Mouse (Mus musculus) MEL (cell line): Measurements from ENCODE around the gene Shisa8. TPM values are rescaled to one million over a fixed set of nuclear protein-coding genes. Genes with fewer than 3 reads are reported as not detected.

ENCODE experiments used
- DNase-seq: peaks from one replicate; pipeline ENCODE4 v3.0.0; 2011; ENCODE audit warnings: low read depth, low spot score
- H3K27ac ChIP-seq: 2 replicates; pipeline ENCODE4 v1.5.1; 2012; ENCODE audit warnings: low read depth, mild to moderate bottlenecking, control low read depth, low read length, moderate library complexity; ENCODE audit not compliant: control insufficient read depth
- H3K27me3 ChIP-seq, 2 experiments: fragments of 150-350 bp in 1 of 2; sonication (generic) in 1 of 2; 2 replicates each; pipeline ENCODE4 v1.6.1; 2012; ENCODE audit warnings: low read length in 2 of 2, mild to moderate bottlenecking in 2 of 2, improper control_type of control experiment in 1 of 2, moderate library complexity in 1 of 2; ENCODE audit not compliant: insufficient read depth in 2 of 2, control insufficient read depth in 1 of 2
- H3K36me3 ChIP-seq, 2 experiments: 2 replicates each; pipeline ENCODE4 v1.6.1; 2012 to 2014; ENCODE audit warnings: low read length in 2 of 2, improper control_type of control experiment in 1 of 2, inconsistent platforms in 1 of 2, mild to moderate bottlenecking in 1 of 2; ENCODE audit not compliant: insufficient read depth in 2 of 2, control insufficient read depth in 1 of 2
- H3K4me1 ChIP-seq, 2 experiments: fragments of 150-350 bp in 1 of 2; sonication (generic) in 1 of 2; 2 replicates each; pipeline ENCODE4 v1.6.1; 2012; ENCODE audit warnings: low read length in 2 of 2, improper control_type of control experiment in 1 of 2, mild to moderate bottlenecking in 1 of 2; ENCODE audit not compliant: insufficient read depth in 2 of 2, control insufficient read depth in 1 of 2
- H3K4me3 ChIP-seq, 2 experiments: fragments of 150-350 bp in 1 of 2; sonication (generic) in 1 of 2; 2 replicates each; pipeline ENCODE4 v1.5.1; 2012; ENCODE audit warnings: low read depth in 2 of 2, low read length in 2 of 2, mild to moderate bottlenecking in 2 of 2, moderate library complexity in 2 of 2, control low read depth in 1 of 2, improper control_type of control experiment in 1 of 2; ENCODE audit not compliant: control insufficient read depth in 1 of 2, insufficient read depth in 1 of 2
- H3K79me2 ChIP-seq: 2 replicates; pipeline ENCODE4 v1.6.1; 2012; ENCODE audit warnings: mild to moderate bottlenecking, low read length, moderate library complexity; ENCODE audit not compliant: control insufficient read depth, poor library complexity, insufficient read depth
- H3K9ac ChIP-seq: 2 replicates; pipeline ENCODE4 v1.6.1; 2012; ENCODE audit warnings: low read depth, mild to moderate bottlenecking, control low read depth, low read length, moderate library complexity; ENCODE audit not compliant: control insufficient read depth, poor library complexity, severe bottlenecking
- H3K9me3 ChIP-seq: fragments of 150-350 bp; sonication (generic); replicated peaks from 2 replicates; pipeline ENCODE4 v1.6.1; 2012; ENCODE audit warnings: mild to moderate bottlenecking, low read length, improper control_type of control experiment, moderate library complexity; ENCODE audit not compliant: insufficient read depth
- CHD1 ChIP-seq: IDR thresholded peaks from 2 replicates; pipeline ENCODE4 v1.6.1; 2012; ENCODE audit warnings: low read depth, mild to moderate bottlenecking, inconsistent platforms, low read length, improper control_type of control experiment
- CTCF ChIP-seq, 3 experiments: IDR thresholded peaks in 2 of 3; conservative IDR thresholded peaks in 1 of 3; 2 replicates each; pipeline ENCODE4 v1.5.1; 2011 to 2012; ENCODE audit warnings: low read length in 3 of 3, low read depth in 2 of 3, mild to moderate bottlenecking in 2 of 3, improper control_type of control experiment in 1 of 3, inconsistent platforms in 1 of 3, mixed read lengths in 1 of 3, moderate library complexity in 1 of 3; ENCODE audit not compliant: control insufficient read depth in 1 of 3, insufficient read depth in 1 of 3, poor library complexity in 1 of 3, severe bottlenecking in 1 of 3
- EP300 ChIP-seq, 2 experiments: IDR thresholded peaks; 2 replicates each; pipeline ENCODE4 v1.6.1; 2011; ENCODE audit warnings: improper control_type of control experiment in 2 of 2, low read length in 2 of 2, low read depth in 1 of 2, mild to moderate bottlenecking in 1 of 2
- GABPA ChIP-seq: IDR thresholded peaks from 2 replicates; pipeline ENCODE4 v1.6.1; 2012; ENCODE audit warnings: low read depth, mild to moderate bottlenecking, inconsistent platforms, low read length, improper control_type of control experiment, moderate library complexity
- HCFC1 ChIP-seq: IDR thresholded peaks from 2 replicates; pipeline ENCODE4 v1.6.1; 2012; ENCODE audit warnings: low read depth, mild to moderate bottlenecking, inconsistent platforms, low read length, improper control_type of control experiment, moderate library complexity
- MEF2A ChIP-seq: IDR thresholded peaks from 2 replicates; pipeline ENCODE4 v1.6.1; 2014; ENCODE audit warnings: low read depth, mild to moderate bottlenecking, inconsistent platforms, low read length, improper control_type of control experiment; ENCODE audit not compliant: poor library complexity, insufficient replicate concordance, severe bottlenecking; ENCODE audit errors: extremely low read depth
- MXI1 ChIP-seq: IDR thresholded peaks from 2 replicates; pipeline ENCODE4 v1.6.1; 2011; ENCODE audit warnings: mild to moderate bottlenecking, low read depth, low read length, improper control_type of control experiment
- MYB ChIP-seq: IDR thresholded peaks from 2 replicates; pipeline ENCODE4 v1.6.1; 2011; ENCODE audit warnings: mild to moderate bottlenecking, low read depth, low read length, improper control_type of control experiment
- RAD21 ChIP-seq: IDR thresholded peaks from 2 replicates; pipeline ENCODE4 v1.6.1; 2011; ENCODE audit warnings: mild to moderate bottlenecking, low read depth, low read length, improper control_type of control experiment
- RCOR1 ChIP-seq: IDR thresholded peaks from 2 replicates; pipeline ENCODE4 v1.6.1; 2012; ENCODE audit warnings: low read depth, mild to moderate bottlenecking, inconsistent platforms, low read length, improper control_type of control experiment
- SMC3 ChIP-seq: IDR thresholded peaks from 2 replicates; pipeline ENCODE4 v1.6.1; 2011; ENCODE audit warnings: low read depth, low read length, improper control_type of control experiment
- TAL1 ChIP-seq: IDR thresholded peaks from 2 replicates; pipeline ENCODE4 v1.6.1; 2012; ENCODE audit warnings: mild to moderate bottlenecking, inconsistent platforms, low read length, moderate library complexity, mixed read lengths
- TCF12 ChIP-seq: IDR thresholded peaks from 2 replicates; pipeline ENCODE4 v1.6.1; 2014; ENCODE audit warnings: low read depth, mild to moderate bottlenecking, inconsistent platforms, low read length, improper control_type of control experiment, moderate library complexity
- USF1 ChIP-seq: IDR thresholded peaks from 2 replicates; pipeline ENCODE4 v1.6.1; 2014; ENCODE audit warnings: low read depth, mild to moderate bottlenecking, inconsistent platforms, low read length, improper control_type of control experiment, moderate library complexity
- ZMIZ1 ChIP-seq: IDR thresholded peaks from 2 replicates; pipeline ENCODE4 v1.6.1; 2012; ENCODE audit warnings: low read depth, mild to moderate bottlenecking, inconsistent platforms, low read length, improper control_type of control experiment, moderate library complexity
- polyA plus RNA-seq, 2 experiments: library from polyadenylated mRNA; stranded (reverse) in 1 of 2; unstranded in 1 of 2; fragments of >175 nt in 1 of 2; fragments of >200 nt in 1 of 2; gene quantifications; 2 replicates each; pipeline versions ENCODE4 v1.2.1 to v1.2.4; 2012; ENCODE audit warnings: low replicate concordance in 2 of 2, low read depth in 1 of 2; ENCODE audit not compliant: insufficient read length in 2 of 2, insufficient read depth in 1 of 2, missing spikeins in 1 of 2
- total RNA-seq: library from RNA; depleted of rRNA; stranded (reverse); fragments of 300-350 nt; gene quantifications from 2 replicates; pipeline ENCODE4 v1.2.3, GENCODE M21; 2012

The Shisa8 gene
- total and polyA plus RNA-seq, 3 experiments, result 0.10 TPM; not detected in 2

DNA sequence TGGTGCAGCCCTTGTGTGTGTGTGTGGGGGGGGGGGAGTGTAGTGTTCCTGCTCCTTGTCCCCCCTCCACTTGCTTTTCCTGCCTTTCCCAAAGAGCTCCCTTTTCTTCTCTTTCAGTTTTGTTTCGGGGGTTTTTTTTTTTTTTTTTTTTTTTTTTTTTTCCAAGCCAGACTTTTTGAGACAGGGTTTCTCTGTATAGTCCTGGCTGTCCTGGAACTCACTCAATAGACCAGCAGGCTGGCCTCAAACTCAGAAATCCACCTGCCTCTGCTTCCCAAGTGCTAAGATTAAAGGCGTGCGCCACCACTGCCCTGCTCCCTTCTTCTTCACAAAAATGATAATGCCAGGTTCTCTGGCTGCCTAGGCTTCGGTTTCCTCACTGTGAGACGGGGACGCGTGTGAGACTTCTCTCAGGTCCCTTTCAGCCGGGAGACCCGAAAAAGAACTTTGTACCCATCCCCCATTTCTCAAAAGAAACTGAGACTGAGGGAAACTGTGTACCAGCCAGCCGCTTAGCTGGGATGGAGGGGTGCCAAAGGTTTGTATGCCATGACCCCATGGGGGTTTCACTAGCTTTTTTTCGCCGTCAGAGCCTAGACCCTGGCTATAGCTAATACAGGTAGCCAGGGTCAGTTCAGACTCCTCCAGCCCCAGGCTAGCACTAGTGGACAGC is 7.5 kb upstream of the Shisa8 start:
- no peak for TF ChIP-seq TCF12
- no peak for TF ChIP-seq EP300 (IDR thresholded peaks at IDR 0.05; ENCODE audit: low read depth in 1 of 2, low read length in 2 of 2)
- TF ChIP-seq ZMIZ1, result no peak
- no peak for TF ChIP-seq SMC3
- no peak for TF ChIP-seq TAL1
- TF ChIP-seq CTCF (IDR thresholded peaks at IDR 0.05 in 2 of 3, conservative IDR thresholded peaks at IDR 0.05 in 1 of 3; ENCODE audit: control insufficient read depth in 1 of 3, insufficient read depth in 1 of 3, low read depth in 2 of 3, low read length in 3 of 3, poor library complexity in 1 of 3, severe bottlenecking in 1 of 3), result no peak
- TF ChIP-seq RCOR1, result no peak
- TF ChIP-seq RAD21, result no peak
- TF ChIP-seq MXI1, result no peak
- no peak for TF ChIP-seq MEF2A
- no peak for TF ChIP-seq CHD1
- no peak for DNase-seq
- H3K9me3 ChIP-seq, result no peaks in the 10 kb centered on the region
- H3K36me3 ChIP-seq, result peaks cover 0 to 2% of the 10 kb centered on the region in 2 experiments; a peak in 1 of 4 replicates
- peaks cover 0 to 13% of the 10 kb centered on the region in 2 experiments for H3K4me1 ChIP-seq
- H3K4me3 ChIP-seq, result no peak overlapping the region
- H3K27me3 ChIP-seq, result no peaks in the 10 kb centered on the region
- no peaks in the 10 kb centered on the region for H3K79me2 ChIP-seq
- H3K9ac ChIP-seq, result no peak overlapping the region
- H3K27ac ChIP-seq, result no peak overlapping the region

DNA sequence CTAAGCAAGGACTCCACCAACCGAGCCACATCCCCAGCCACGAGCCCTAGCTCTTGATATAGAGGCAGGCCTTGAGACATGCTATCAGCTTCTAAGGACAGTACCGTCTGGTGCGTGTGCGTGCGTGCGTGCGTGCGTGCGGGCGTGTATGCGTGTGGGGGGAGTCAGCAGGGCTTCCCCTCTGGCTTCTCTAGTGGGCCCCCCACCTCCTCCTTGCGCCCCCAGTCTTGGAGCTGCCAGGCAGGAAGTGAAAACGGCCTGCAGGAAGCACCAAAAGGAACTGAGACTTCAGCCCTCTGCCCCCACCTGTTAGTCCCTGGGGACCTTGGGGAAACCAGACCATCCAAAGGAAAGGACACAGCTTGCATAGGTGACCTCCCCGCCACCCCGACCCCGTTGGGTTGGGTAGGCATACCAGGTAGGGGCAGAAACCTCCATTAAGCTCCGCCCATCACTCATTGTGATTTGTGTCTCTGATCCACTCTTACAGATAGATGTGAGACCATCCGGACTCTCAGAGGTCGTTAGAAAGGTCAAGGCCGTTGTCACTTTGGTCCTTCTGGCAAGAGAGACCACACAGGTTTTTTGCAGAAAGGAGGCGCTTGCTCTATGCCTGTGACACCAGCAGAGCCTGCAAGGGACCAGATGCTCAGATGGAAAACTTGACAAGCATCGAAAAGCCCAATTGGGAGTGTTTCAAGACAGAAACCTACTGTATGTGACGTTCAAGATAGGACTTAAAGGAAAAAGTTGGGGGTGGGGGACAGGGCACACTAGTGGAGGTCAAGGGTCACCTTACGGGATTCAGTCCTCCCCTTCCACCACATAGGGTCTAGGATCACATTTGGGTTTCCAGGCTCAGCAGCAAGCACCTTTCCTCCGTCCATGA is 6.4 kb upstream of the Shisa8 start:
- no peaks in the 10 kb centered on the region for H3K27me3 ChIP-seq
- no peak overlapping the region for H3K27ac ChIP-seq
- no peak for TF ChIP-seq ZMIZ1
- TF ChIP-seq MYB, result no peak
- TF ChIP-seq HCFC1, result no peak
- TF ChIP-seq CHD1, result no peak
- no peak for TF ChIP-seq EP300 (IDR thresholded peaks at IDR 0.05; ENCODE audit: low read depth in 1 of 2, low read length in 2 of 2)
- no peak for TF ChIP-seq GABPA
- TF ChIP-seq MEF2A, result no peak
- no peak for TF ChIP-seq USF1

More for the DNA sequence above, 6.4 kb upstream of the Shisa8 start:
- Histone ChIP-seq H3K4me1 (peaks cover 0 to 4% of the 10 kb centered on the region in 2 experiments; a peak in 2 of 4 replicates), H3K9ac (no peak overlapping the region), H3K9me3 (no peaks in the 10 kb centered on the region), H3K36me3 (0 out of 4 replicates have a peak, but pooled peaks cover 0 to 2% of the 10 kb centered on the region in 2 experiments), H3K79me2 (no peaks in the 10 kb centered on the region), H3K4me3 (no peak overlapping the region)
- DNase-seq, result no peak
